Mouse (Mus musculus): ENCODE measurements around the gene Rnf213. TPM values are rescaled to one million over a fixed set of nuclear protein-coding genes. Genes with fewer than 3 reads are reported as not detected.
A peak's percentile ranks its signal among the peaks of the same experiment; 100 is the strongest.

Gene Rnf213
- total RNA-seq, 2 experiments from 2014 or later: 70.7 to 108 TPM

DNA sequence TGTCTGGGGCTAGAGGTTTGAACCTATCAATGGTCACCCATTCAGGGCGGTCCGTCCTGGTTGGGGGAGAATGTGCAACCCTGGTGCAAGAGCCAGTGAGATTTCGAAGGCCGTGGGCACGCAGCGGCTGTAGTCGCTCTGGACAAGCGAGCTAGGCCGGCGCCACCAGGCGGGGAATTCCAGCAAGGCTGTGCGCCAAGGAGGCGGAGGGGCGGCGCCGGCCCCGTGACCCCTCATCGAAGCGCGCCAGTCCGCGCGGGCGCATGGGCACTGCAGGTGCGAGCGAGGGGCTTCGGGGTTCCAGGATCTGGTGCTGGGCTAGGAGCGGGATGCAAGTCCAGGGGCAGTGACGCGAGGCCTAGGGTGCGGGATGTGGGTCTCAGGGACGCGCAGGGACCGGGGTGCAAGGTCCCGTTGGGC, 3.0 kb upstream of the Rnf213 start:
- ATAC-seq (ENCODE audit: poor library complexity, severe bottlenecking): peak; percentile 29

DNA sequence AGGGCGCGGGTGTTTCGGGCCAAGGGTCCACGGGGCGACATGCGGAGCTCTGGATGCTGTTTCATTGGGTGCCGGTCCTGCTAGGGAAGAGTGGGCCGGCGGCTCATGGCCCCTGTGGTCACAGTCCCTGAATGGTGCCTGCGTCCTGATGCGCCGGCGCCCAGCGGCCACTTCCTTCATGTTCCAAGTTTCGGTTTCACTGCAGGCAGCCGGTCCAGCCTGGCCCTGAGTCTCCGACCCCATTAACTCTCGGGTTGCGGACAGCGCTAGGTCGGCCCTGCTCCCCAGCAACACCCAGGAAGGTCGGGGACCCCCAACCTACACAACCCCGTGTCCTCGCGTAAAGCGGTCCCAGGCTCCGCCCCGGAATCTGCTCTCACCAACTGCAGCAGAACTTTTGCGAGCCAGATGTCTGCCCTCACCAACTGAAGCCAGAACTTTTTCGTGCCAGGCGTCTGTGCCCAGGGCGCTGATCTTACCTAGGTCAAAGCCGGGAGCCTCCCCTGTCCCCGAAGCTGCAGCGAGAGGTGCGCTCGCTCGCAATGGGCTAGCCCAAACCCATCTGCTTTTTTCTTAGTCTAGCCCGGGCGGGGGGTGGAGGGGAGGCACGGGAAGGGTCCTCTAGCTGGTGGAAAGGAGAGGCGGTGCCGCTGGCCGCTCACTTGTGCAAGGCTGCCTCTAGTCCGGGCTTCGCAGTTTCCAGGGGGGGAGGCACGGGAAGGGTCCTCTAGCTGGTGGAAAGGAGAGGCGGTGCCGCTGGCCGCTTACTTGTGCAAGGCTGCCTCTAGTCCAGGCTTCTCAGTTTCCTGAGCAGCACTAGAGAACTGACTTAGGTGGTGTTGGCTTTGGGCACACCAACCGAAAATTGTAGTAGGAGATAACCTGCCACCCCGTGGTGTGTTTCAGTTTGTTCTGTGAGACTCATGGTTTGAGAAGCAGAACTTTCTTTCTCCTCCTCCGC, 2.3 kb upstream of the Rnf213 start:
- ATAC-seq (ENCODE audit: poor library complexity, severe bottlenecking): peak; percentile 62

DNA sequence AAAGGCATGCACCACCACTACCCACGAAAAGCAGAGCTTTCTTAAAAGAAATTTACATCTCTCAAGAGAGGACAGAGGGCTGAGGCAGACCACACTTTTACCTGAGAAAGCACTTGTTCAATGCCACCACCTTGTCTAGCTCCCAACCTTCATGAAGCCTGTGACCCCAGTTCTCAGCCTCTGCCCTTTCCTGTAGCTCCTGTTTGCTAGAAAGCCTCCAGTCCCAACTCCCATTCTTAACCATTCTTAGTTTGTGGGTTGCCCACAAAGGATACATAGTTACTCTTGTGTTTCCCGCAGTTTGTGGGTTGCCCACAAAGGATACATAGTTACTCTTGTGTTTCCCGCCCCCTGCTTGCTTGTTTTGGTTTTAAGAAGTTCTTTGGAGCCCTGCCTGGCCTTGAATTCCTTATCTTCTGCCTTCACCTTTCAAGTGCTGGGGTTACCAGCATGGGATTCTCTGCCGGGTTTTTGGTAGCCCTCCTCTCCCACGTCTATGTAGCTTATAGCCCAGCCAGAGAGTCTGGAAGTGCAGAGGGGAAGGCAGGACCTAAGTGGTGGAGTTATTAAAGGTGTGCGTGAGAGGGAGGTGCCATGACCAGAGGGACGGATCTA, 1.4 kb upstream of the Rnf213 start:
- ATAC-seq (ENCODE audit: poor library complexity, severe bottlenecking): no peak

DNA sequence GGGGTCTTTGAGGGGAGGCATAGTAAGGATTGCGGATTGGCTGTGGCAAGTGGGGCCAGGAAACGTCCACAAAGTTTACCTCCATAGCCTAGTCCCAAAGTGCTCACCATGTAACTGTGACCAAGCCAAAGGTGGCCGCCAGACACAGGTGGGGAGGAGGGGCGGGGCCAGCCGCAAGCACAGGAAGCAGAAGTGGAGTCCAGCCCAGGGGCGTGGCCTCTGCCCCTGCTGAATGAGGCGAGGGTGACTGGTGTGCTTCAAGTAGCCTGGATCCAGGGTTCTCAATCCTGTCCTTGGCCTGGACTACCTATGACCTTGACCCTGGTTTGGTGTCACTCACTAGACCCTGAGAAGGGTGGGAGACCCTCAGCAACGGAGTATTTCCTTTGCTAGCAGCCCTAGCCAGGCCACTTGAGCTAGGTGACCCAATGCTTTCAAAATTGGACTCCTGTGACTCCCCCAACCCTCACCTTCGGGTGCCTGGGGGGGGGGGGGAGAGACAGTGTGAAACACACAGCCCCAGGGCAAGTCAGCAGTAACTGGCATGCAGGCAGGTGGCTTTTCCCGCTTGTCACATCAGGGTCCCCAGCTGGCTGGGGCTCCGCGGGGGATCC, 792 bp upstream of the Rnf213 start:
- ATAC-seq (ENCODE audit: poor library complexity, severe bottlenecking): peak; percentile 73

DNA sequence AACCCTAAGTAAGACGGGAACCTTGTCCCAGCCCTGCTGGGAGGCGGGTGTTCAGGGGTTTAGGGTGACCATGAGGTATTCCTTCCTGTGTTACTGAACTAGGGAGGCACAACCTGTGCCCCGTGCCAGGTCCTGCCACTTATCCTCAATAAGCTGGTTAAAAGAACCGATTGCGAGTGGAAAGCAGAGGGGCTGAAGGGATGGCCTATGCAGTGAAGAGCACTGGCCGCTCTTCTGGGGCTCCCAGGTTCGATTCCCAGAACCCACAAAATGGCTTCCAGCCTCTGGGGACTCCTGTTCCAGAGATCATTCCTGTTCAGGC, 544 bp downstream of the Rnf213 start:
- ATAC-seq (ENCODE audit: poor library complexity, severe bottlenecking): no peak

DNA sequence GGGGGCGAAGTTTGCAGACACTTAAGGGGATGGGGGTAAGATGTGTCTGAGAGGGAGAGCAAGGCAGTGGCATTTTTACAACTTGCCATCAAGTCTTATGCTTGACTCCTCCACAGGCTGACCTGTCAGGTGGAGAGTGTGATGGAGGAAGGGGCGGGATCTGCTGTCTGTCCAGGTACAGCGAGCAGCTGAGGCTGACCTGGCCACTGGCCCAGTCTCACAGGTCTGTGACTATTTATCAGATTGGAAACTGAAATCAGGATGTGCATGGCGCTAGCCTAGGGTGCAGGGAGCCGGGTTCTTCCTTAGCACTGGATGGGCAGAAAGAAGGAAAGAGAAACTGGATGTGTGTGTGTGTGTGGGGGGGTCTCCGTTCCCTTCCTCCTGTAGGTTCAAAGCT, 1.3 kb downstream of the Rnf213 start:
- no peak for ATAC-seq (ENCODE audit: poor library complexity, severe bottlenecking)

DNA sequence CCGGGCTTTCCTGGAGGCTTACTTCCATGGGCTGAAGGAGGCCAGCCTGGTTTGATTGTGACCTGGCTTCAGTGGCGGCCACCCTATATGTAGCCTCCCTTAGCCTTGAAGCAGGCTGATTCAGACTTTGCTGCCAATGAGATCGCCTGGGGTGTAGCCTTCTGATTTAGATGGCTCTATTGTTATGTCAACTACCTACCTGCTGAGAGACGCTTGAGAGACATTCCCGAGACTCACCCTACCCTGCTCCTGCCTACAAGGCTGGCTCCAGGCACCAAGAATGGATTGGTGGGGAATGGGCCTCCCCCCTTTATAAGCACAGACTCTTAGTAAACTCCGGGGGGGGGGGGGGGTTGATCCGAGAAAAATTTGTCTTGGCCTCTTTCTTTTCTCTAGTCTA, 2.5 kb downstream of the Rnf213 start:
- ATAC-seq (ENCODE audit: poor library complexity, severe bottlenecking): no peak

DNA sequence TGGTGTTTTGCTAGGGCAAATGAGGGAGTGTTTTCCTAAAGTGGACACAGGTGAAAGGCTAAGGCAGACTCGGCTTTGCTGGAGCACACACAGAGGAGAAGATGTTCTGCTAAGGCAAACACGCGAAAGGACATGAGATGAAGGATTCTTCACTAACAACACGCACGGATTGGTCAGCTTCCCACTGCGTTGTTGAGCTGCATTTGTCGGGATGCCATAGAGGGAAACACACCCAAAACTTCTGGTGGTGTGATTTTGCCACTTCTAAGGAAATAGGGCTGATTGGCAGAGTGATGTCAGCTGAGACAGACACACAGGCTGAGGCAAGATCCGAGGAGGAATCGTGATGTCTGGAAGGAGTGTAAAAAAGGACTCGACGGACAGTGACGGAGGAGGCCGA, 3.0 kb downstream of the Rnf213 start:
- ATAC-seq (ENCODE audit: poor library complexity, severe bottlenecking): no peak

DNA sequence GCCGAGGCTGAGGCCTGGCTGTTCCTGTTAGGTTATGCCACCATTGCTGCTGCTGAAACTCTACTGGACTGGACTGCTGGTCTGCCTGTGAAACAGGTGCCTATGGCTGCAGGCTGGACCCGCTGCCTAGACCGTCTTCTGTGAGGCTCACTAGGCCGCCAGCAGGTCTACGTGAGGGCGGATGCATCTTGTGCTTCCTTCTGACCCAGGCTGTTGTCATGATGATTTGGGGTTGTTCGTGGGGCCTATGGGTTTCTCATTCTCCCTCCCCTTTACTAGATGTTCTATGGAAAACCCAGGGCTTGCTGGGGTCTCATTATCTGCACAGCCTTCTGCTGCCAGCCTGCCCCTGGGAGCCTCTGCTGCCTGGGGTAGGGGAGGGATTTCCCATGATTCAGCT, 3.6 kb downstream of the Rnf213 start:
- ATAC-seq (ENCODE audit: poor library complexity, severe bottlenecking): no peak

DNA sequence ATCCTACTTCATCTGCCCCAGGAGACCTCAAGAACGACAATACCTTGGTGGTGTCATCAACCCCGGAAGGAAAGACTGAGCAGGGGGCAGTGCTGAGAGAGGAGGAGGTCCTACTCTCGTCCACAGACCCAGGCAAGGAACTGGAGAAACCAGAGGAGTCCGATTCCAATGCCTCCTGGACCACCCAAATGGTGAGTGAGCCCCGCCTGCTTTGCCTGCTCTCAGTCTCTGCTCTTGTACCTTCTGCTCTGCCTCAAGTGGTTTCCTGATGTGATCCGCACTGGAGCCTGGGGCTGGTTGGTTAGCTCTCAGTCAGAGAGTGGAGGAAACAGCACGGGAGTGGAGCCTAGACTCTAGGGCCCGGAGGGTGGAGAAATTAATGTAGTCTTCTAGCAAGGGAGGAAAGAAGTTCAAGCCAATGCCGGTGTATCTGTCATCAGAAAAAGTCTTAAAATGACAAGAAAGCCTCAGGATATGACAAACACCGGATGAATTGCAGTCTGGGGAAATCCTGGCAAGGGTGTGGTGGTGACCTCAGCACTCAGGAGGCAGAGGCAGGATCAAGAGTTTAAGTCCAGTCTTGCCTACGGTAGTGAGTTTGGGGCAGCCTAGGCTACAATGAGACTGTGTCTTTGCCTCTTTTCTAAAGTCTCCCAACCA, 9.7 kb downstream of the Rnf213 start:
- peak; percentile 15; the same call in 1 of the 2 replicates for ATAC-seq (ENCODE audit: poor library complexity, severe bottlenecking)

DNA sequence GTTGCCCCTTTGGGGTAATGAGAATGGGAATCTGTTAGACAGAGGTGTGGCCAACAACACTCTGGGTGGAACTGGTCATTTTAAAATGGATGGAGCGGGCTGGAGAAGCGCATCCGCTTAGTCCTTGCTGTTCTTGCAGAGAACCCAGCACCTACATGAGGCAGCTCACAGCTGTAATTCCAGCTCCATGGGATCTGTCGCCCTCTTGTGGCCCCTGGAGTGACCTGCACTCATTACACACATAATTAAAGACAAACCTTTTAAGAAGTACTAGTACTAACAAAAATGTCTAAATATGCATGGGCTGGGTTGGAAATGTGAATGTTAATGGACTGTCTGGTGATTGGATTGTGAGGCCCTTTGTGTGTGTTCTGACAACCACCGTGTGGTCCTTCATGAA, 11.7 kb downstream of the Rnf213 start:
- ATAC-seq (ENCODE audit: poor library complexity, severe bottlenecking): peak; percentile 83

DNA sequence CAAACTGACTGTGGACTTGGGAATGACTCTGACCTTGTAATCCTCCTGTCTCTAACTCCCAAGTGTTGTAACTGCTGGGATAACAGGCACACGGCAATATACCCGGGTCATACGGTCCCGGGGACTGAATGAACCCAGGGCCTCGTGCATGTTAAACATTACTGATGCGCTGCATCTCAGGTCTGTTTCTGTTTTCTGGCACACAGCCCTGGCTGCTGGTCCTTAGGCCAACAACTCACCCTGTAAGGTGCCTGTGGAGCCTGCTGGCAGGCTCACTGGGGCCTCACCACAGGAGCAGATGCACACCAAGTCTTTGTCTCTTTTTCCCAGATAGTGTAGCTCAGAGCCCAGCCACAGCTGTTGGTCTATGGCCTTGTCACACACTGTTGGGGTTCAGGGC, 14.5 kb downstream of the Rnf213 start:
- ATAC-seq (ENCODE audit: poor library complexity, severe bottlenecking): no peak

DNA sequence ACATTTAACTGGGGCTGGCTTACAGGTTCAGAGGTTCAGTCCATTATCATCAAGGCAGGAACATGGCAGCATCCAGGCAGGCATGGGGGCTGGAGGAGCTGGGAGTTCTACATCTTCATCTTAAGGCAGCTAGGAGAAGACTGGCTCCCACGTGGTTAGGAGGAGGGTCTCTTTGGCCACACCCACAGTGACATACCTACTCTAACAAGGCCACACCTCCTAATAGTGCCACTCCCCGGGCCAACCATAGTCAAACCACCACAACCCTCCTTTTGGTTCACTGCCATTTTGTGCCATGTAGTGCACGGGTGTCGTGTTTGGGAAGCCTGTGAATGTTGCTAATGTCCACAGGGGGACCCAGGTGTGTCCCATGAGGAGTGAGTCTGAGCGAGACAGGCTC, 15.1 kb downstream of the Rnf213 start:
- ATAC-seq (ENCODE audit: poor library complexity, severe bottlenecking): no peak

DNA sequence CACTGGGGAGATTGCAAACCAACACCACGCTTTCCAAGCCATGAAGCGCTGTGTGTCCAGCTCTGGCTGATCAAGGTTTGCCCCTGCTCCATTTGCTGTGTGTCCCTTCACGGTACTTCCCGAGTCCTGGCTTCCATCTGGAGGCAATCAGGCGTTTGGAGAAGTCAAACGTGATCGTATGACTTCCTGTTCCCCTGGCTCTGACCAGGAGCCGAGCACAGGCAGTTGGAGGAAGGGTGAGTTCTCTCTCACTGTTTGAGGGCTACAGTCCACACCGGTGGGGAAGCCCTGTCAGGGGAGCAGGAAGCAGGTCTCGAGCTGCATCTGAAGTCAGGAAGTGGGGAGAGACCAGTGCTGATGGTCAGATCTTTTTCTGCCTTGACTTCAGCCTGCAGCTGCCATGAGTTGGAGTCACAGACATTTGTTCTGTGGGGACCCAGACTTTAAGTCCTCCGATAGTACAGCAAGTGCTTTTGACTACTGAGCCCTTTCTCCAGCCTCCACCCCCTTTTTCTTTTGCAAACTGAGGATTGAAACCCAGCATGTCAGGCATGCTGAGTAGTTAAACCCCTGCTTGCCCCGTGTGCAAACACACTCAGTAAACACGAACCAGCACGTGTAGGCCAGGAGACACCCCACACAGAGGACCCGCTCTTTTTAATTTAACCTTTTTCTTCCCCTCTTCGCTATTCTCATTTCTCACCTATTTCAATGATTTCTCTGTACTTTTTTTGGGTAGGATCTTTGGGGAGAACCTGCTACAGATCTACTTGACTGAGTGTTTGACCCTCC, 26.6 kb downstream of the Rnf213 start:
- peak; percentile 45 for ATAC-seq (ENCODE audit: poor library complexity, severe bottlenecking)

DNA sequence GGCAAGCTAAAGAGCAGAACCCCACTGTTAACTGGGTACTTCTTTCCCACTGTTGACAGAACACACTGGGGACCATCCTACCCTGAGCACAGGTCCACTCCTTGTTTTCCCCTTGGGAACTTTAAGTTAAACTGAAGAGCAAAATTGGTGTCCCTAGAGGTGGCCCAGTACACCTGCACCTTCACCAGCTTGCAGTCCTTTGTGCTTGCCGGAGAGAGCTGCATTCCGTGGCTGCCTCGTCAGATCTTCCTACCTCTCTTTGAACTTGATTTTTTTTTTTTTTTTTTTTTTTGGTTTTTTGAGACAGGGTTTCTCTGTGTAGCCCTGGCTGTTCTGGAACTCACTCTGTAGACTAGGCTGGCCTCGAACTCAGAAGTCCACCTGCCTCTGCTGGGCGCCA, 27.5 kb downstream of the Rnf213 start:
- ATAC-seq (ENCODE audit: poor library complexity, severe bottlenecking): no peak

DNA sequence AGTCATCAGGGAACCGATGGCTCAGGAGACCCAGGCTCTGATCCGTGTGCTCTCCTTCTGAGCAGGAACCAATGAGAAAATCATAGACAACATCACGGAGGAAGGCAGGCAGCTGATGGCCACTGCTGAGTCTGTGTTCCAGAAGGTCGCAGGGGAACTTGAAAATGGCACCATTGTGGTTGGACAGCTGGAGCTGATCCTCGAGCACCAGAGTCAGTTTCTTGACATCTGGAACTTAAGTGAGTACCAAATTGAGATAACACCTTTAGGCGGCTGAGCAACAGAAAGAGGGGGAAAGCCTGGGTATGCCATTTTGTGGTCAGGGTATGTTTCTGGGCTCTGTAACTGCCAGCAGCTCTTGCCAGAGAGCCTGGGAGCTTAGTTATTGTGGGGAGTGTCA, 34.5 kb downstream of the Rnf213 start:
- ATAC-seq (ENCODE audit: poor library complexity, severe bottlenecking): no peak

DNA sequence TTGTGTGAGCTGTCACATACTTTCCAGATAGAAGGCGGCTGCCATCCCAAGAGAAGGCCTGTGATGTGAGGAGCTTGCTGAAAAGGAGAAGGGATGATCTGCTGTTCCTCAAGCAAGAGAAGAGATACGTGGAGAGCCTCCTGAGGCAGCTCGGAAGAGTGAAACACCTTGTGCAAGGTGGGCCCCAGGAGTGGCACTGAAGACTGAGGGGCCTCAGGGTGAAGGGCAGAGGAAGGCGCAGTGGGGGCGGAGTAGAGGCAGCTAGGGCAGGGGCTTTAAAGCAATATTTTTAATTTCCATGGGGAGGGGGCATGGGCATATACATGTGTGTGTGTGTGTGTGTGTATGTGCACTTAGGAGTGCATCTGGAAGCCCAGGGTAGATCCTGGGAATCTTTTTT, 35.1 kb downstream of the Rnf213 start:
- no peak for ATAC-seq (ENCODE audit: poor library complexity, severe bottlenecking)

DNA sequence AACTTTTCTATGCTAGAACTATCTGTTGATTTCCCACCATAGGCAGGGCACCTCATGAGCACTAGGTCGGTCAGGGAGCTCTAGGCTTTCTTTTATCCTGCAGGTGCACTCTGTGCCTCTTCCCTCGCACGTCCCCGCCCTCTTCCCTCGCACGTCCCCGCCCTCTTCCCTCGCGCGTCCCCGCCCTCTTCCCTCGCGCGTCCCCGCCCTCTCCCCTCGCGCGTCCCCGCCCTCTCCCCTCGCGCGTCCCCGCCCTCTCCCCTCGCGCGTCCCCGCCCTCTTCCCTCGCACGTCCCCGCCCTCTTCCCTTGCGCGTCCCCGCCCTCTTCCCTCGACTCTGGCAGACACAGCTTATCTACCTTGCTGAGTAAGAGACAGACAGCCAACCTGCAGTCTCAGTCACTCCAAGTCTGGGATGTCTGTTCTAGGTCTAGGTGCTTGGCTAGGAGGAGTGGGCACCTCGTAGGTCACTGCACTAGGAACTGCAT, 35.8 kb downstream of the Rnf213 start:
- peak; percentile 98 for ATAC-seq (ENCODE audit: poor library complexity, severe bottlenecking)

DNA sequence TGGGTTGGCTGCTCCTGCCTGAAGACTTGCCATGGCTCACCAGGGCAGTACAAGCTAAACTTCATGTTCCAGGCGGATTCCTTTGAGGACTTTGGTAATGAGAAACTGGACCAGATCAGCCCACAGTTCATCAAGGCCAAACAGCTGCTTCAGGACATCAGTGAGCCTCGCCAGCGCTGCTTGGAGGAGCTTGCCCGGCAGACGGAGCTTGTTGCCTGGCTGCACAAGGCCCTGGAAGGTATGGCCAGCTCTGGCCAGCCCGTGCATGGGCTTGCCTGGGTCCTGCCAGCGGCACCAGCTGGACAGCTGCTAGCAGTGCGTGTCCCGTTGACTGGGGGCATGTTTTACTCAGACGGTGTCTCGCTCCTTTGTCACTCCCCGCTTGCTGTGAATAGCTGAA, 38.6 kb downstream of the Rnf213 start:
- ATAC-seq (ENCODE audit: poor library complexity, severe bottlenecking): no peak

DNA sequence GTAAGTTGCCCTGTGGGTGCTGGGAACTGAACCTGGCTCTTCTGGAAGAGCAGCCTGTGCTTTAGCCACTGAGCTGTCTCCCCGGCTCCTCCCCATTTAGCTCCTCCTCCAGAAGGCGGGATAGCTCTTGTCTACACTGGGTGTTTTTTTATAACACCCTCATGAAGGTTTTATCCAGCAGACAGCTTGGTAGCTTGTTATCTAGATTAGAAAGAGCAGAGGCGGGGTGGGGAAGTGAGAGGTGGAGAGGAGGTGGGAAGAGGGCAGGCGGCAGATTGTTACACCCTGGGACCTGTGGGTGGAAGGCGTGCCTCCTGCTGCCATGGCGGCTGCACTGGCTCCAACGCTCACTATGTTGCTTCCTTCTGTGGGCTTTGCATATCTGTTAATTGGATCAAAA, 39.8 kb downstream of the Rnf213 start:
- ATAC-seq (ENCODE audit: poor library complexity, severe bottlenecking): no peak

DNA sequence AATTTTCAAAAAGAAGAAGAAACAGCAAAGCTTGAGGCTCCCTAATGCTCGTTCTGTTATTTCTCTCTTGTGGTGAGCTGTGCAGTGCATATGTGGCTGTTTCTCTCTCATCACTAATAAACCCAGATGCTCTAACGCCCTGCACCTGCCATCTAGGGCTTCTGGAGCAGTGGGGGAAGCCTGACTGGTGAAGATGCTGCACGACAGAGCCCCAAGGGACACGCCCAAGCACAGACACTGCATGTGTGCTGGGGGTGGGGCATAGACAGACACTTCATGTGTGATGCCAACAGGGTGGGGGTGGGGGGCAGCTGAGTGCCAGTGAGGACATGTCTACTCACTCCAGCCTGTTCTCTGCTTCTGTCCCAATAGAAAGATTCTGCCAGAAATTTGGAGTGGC, 41.4 kb downstream of the Rnf213 start:
- no peak for ATAC-seq (ENCODE audit: poor library complexity, severe bottlenecking)
